Mouse (Mus musculus) C2C12 (cell line): Measurements from ENCODE around the gene Gm37419. TPM values are rescaled to one million over a fixed set of nuclear protein-coding genes. Genes with fewer than 3 reads are reported as not detected.
A peak's percentile ranks its signal among the peaks of the same experiment; 100 is the strongest.

ENCODE experiments used
- H3K27me3 ChIP-seq: one replicate; pipeline ENCODE4 v1.6.1; 2011; ENCODE audit not compliant: control insufficient read depth, insufficient read depth, insufficient read length
- H3K36me3 ChIP-seq: one replicate; pipeline ENCODE4 v1.6.1; 2011; ENCODE audit not compliant: control insufficient read depth, insufficient read depth
- H3K4me3 ChIP-seq: one replicate; pipeline ENCODE4 v1.5.1; 2011; ENCODE audit warnings: mild to moderate bottlenecking, control low read depth; ENCODE audit not compliant: poor library complexity, insufficient read depth, severe bottlenecking
- H3K79me2 ChIP-seq: one replicate; pipeline ENCODE4 v1.6.1; 2011; ENCODE audit not compliant: control insufficient read depth, insufficient read depth
- H3K79me3 ChIP-seq: one replicate; pipeline ENCODE4 v1.6.1; 2011; ENCODE audit warnings: low read depth, control low read depth
- H3ac ChIP-seq: one replicate; pipeline ENCODE3; 2011; ENCODE audit warnings: low read depth; ENCODE audit not compliant: control insufficient read depth, insufficient read length
- CEBPB ChIP-seq: IDR thresholded peaks from one replicate; pipeline ENCODE4 v1.6.1; 2011; ENCODE audit warnings: low read depth, mild to moderate bottlenecking, control low read depth, moderate library complexity
- CTCF ChIP-seq: IDR thresholded peaks from one replicate; pipeline ENCODE4 v1.5.1; 2011; ENCODE audit not compliant: control insufficient read depth, insufficient read depth, insufficient read length
- FOSL1 ChIP-seq: IDR thresholded peaks from one replicate; pipeline ENCODE4 v1.8.0; 2011; ENCODE audit warnings: mild to moderate bottlenecking, low read length; ENCODE audit not compliant: poor library complexity, insufficient read depth, severe bottlenecking
- MAX ChIP-seq: IDR thresholded peaks from one replicate; pipeline ENCODE4 v1.6.1; 2011; ENCODE audit warnings: mild to moderate bottlenecking, control low read depth
- MYOD1 ChIP-seq: IDR thresholded peaks from one replicate; pipeline ENCODE4 v1.6.1; 2011; ENCODE audit warnings: low read depth; ENCODE audit not compliant: control insufficient read depth, insufficient read length
- MYOG ChIP-seq: IDR thresholded peaks from one replicate; pipeline ENCODE4 v1.6.1; 2011; ENCODE audit not compliant: control insufficient read depth, insufficient read length; ENCODE audit errors: extremely low read depth
- USF1 ChIP-seq: IDR thresholded peaks from one replicate; pipeline ENCODE4 v1.6.1; 2011; ENCODE audit warnings: low read depth, mild to moderate bottlenecking, control low read depth, moderate library complexity
- polyA plus RNA-seq: library from polyadenylated mRNA; unstranded; fragments of >200 nt; fragmentation: generic; extraction: Trizol; gene quantifications from one replicate; pipeline ENCODE4 v1.2.1, GENCODE M21; 2012; ENCODE audit warnings: missing spikeins

The Gm37419 gene
- polyA plus RNA-seq, 1 experiment = not detected

GRCm38 (mm10) chr16:23981925-23982851 is 6.1 kb upstream of the Gm37419 start:
- peak; percentile 31 for TF ChIP-seq CTCF
- TF ChIP-seq MYOG = no peak
- TF ChIP-seq FOSL1 = no peak
- Histone ChIP-seq H3K79me2 (peaks cover 76% of the 10 kb centered on the region), H3K4me3 (peak overlapping the region; percentile 8), H3K36me3 (peaks cover 10% of the 10 kb centered on the region), H3ac (no peak overlapping the region), H3K79me3 (peaks cover 22% of the 10 kb centered on the region), H3K27me3 (no peaks in the 10 kb centered on the region)

GRCm38 (mm10) chr16:23982891-23983588 is 5.2 kb upstream of the Gm37419 start:
- TF ChIP-seq MAX (no peak), MYOG (no peak), FOSL1 (no peak), CTCF (no peak), CEBPB (no peak), MYOD1 (no peak), USF1 (no peak)
- no peaks in the 10 kb centered on the region for H3K27me3 ChIP-seq
- H3K79me2 ChIP-seq = peaks cover 84% of the 10 kb centered on the region
- H3K79me3 ChIP-seq = peaks cover 26% of the 10 kb centered on the region
- peaks cover 4% of the 10 kb centered on the region for H3K36me3 ChIP-seq
- H3K4me3 ChIP-seq = peak overlapping the region; percentile 8
- no peak overlapping the region for H3ac ChIP-seq

- H3ac ChIP-seq = no peak overlapping the region
These were observed 4.1 kb upstream of the Gm37419 start for GRCm38 (mm10) chr16:23984183-23984582.

GRCm38 (mm10) chr16:23984760-23985466 is 3.4 kb upstream of the Gm37419 start:
- no peaks in the 10 kb centered on the region for H3K27me3 ChIP-seq
- peaks cover 71% of the 10 kb centered on the region for H3K79me2 ChIP-seq
- H3K4me3 ChIP-seq = peak overlapping the region; percentile 27
- peak overlapping the region; percentile 67 for H3ac ChIP-seq
- H3K36me3 ChIP-seq = peaks cover 4% of the 10 kb centered on the region
- H3K79me3 ChIP-seq = peaks cover 22% of the 10 kb centered on the region
- TF ChIP-seq CTCF = no peak

More at GRCm38 (mm10) chr16:23984183-23984582, 4.1 kb upstream of the Gm37419 start:
- Histone ChIP-seq H3K27me3 (no peaks in the 10 kb centered on the region), H3K36me3 (peaks cover 4% of the 10 kb centered on the region), H3K79me3 (peaks cover 23% of the 10 kb centered on the region), H3K79me2 (peaks cover 78% of the 10 kb centered on the region), H3K4me3 (peak overlapping the region; percentile 27)
- TF ChIP-seq MAX (no peak), CTCF (peak; percentile 95)

GRCm38 (mm10) chr16:23985467-23985861 is 2.8 kb upstream of the Gm37419 start:
- Histone ChIP-seq H3K36me3 (peaks cover 4% of the 10 kb centered on the region), H3K79me2 (peaks cover 65% of the 10 kb centered on the region), H3K27me3 (no peaks in the 10 kb centered on the region), H3ac (no peak overlapping the region), H3K4me3 (no peak overlapping the region), H3K79me3 (peaks cover 22% of the 10 kb centered on the region)
- no peak for TF ChIP-seq MYOD1
- peak; percentile 19 for TF ChIP-seq CEBPB

- peaks cover 58% of the 10 kb centered on the region for H3K79me2 ChIP-seq
- no peak for TF ChIP-seq USF1
- TF ChIP-seq FOSL1 = no peak
- no peak for TF ChIP-seq MAX
- TF ChIP-seq CTCF = no peak
- no peak for TF ChIP-seq MYOD1
- no peak for TF ChIP-seq MYOG
- TF ChIP-seq CEBPB = no peak
- H3K36me3 ChIP-seq = peaks cover 4% of the 10 kb centered on the region
- no peaks in the 10 kb centered on the region for H3K27me3 ChIP-seq
- peak overlapping the region; percentile 63 for H3K4me3 ChIP-seq
- no peak overlapping the region for H3ac ChIP-seq
- peaks cover 22% of the 10 kb centered on the region for H3K79me3 ChIP-seq
These were observed 2.1 kb upstream of the Gm37419 start for GRCm38 (mm10) chr16:23986176-23986575.
